Mouse (Mus musculus) embryonic facial prominence, embryonic 15.5 days (tissue): ENCODE results near the gene Zc3h18. TPM values are rescaled to one million over a fixed set of nuclear protein-coding genes. Genes with fewer than 3 reads are reported as not detected.

Experiments used
- ATAC-seq: fragments of 200-750 bp; cut with Nextera tagmentation; 2 replicates; pipeline ENCODE4 v1.8.0; 2017; ENCODE audit warnings: low read depth, moderate TSS enrichment; ENCODE audit not compliant: insufficient number of reproducible peaks, low FRiP score, low TSS enrichment
- H3K27ac ChIP-seq: fragments of 300-500 bp; sonication (generic); replicated peaks from 2 replicates; pipeline ENCODE4 v1.5.1; 2015; ENCODE audit warnings: mild to moderate bottlenecking, inconsistent platforms
- H3K27me3 ChIP-seq: fragments of 300-500 bp; sonication (generic); 2 replicates; pipeline ENCODE4 v1.6.1; 2015; ENCODE audit warnings: inconsistent platforms
- H3K36me3 ChIP-seq: fragments of 300-500 bp; sonication (generic); 2 replicates; pipeline ENCODE4 v1.6.1; 2015; ENCODE audit warnings: mild to moderate bottlenecking, inconsistent platforms
- H3K4me1 ChIP-seq: fragments of 300-500 bp; sonication (generic); 2 replicates; pipeline ENCODE4 v1.6.1; 2015; ENCODE audit warnings: inconsistent platforms
- H3K4me2 ChIP-seq: fragments of 300-500 bp; sonication (generic); replicated peaks from 2 replicates; pipeline ENCODE4 v1.6.1; 2015; ENCODE audit warnings: mild to moderate bottlenecking, inconsistent platforms
- H3K4me3 ChIP-seq: fragments of 300-500 bp; sonication (generic); replicated peaks from 2 replicates; pipeline ENCODE4 v1.5.1; 2015; ENCODE audit warnings: mild to moderate bottlenecking, inconsistent platforms
- H3K9ac ChIP-seq: fragments of 300-500 bp; sonication (generic); 2 replicates; pipeline ENCODE4 v1.6.1; 2015; ENCODE audit warnings: inconsistent platforms
- H3K9me3 ChIP-seq: fragments of 300-500 bp; sonication (generic); replicated peaks from 2 replicates; pipeline ENCODE4 v1.6.1; 2016; ENCODE audit warnings: inconsistent platforms
- WGBS: fragments of 180-500 bp; shearing (Covaris S2); methylation state at CpG from one replicate; pipeline ENCODE4 v1.1.7; 2015; 5-methylcytosine and 5-hydroxymethylcytosine counted together
- polyA plus RNA-seq: library from polyadenylated mRNA; unstranded; fragments of >200 nt; fragmentation: Nextera tagmentation; extraction: Ambion mirVana; gene quantifications from 2 replicates; pipeline ENCODE4 v1.2.1, GENCODE M21; 2015

Zc3h18 gene
- polyA plus RNA-seq, 1 experiment from 2014 or later = 49.7 TPM

- peak overlapping the region; percentile 52 for H3K4me3 ChIP-seq
- peak overlapping the region; percentile 21 for H3K9ac ChIP-seq
- peaks cover 10% of the 10 kb centered on the region; the same call in 1 of the 2 replicates for H3K36me3 ChIP-seq
- H3K9me3 ChIP-seq = no peaks in the 10 kb centered on the region
- H3K4me2 ChIP-seq = peak overlapping the region; percentile 90
- H3K27me3 ChIP-seq = peaks cover 52% of the 10 kb centered on the region
- ATAC-seq = peak; percentile 64; the same call in 1 of the 2 replicates
- WGBS = 6% methylated on average over 79 of the region's 81 CpGs
- H3K27ac ChIP-seq = no peak overlapping the region
- peaks cover 19% of the 10 kb centered on the region for H3K4me1 ChIP-seq
Measured at GRCm38 (mm10) chr8:122336251-122336910, 40.0 kb upstream of the Zc3h18 start.

- no peak overlapping the region for H3K9ac ChIP-seq
- H3K9me3 ChIP-seq = no peaks in the 10 kb centered on the region
- 52% methylated on average over 6 of the region's 6 CpGs for WGBS
- no peak overlapping the region for H3K4me2 ChIP-seq
- H3K27ac ChIP-seq = no peak overlapping the region
- ATAC-seq = no peak
- peaks cover 41% of the 10 kb centered on the region for H3K4me1 ChIP-seq
- peaks cover 57% of the 10 kb centered on the region for H3K27me3 ChIP-seq
- peaks cover 10% of the 10 kb centered on the region; the same call in 1 of the 2 replicates for H3K36me3 ChIP-seq
- no peak overlapping the region for H3K4me3 ChIP-seq
Measured at GRCm38 (mm10) chr8:122338852-122339251, 37.6 kb upstream of the Zc3h18 start.

DNA sequence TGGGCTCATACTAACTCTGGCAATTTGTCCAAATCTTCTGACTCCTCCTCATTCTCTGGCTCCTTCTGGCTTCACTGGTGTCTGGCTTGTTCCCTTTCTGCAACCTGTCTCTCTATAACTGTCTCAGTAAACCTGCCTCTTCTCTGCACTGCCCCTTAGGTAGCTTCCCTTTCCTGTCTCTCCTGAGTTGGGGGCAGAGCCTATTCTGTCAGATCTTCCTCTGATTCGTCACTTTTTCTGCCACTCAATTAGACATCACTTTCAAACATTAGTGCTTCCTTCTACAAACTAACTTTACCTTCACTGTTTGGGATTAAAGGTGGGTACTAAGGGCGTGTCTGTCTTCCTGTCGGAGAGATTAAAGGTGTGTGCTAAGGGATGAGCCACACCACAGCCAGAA, 35.6 kb upstream of the Zc3h18 start:
- Histone ChIP-seq H3K27me3 (peaks cover 41% of the 10 kb centered on the region), H3K27ac (no peak overlapping the region), H3K9me3 (no peaks in the 10 kb centered on the region), H3K36me3 (no peaks in the 10 kb centered on the region), H3K4me1 (peaks cover 49% of the 10 kb centered on the region), H3K4me3 (no peak overlapping the region), H3K4me2 (no peak overlapping the region), H3K9ac (no peak overlapping the region)
- ATAC-seq = no peak
- WGBS = 85% methylated on average over 3 of the region's 3 CpGs

- no peak overlapping the region for H3K4me2 ChIP-seq
- peaks cover 32% of the 10 kb centered on the region for H3K27me3 ChIP-seq
- H3K9me3 ChIP-seq = no peaks in the 10 kb centered on the region
- no peaks in the 10 kb centered on the region for H3K36me3 ChIP-seq
- peaks cover 39% of the 10 kb centered on the region for H3K4me1 ChIP-seq
- WGBS = 83% methylated on average over 6 of the region's 6 CpGs
- H3K27ac ChIP-seq = no peak overlapping the region
- ATAC-seq = no peak
- no peak overlapping the region for H3K4me3 ChIP-seq
- no peak overlapping the region for H3K9ac ChIP-seq
Measured at GRCm38 (mm10) chr8:122341790-122342189, 34.6 kb upstream of the Zc3h18 start.

DNA sequence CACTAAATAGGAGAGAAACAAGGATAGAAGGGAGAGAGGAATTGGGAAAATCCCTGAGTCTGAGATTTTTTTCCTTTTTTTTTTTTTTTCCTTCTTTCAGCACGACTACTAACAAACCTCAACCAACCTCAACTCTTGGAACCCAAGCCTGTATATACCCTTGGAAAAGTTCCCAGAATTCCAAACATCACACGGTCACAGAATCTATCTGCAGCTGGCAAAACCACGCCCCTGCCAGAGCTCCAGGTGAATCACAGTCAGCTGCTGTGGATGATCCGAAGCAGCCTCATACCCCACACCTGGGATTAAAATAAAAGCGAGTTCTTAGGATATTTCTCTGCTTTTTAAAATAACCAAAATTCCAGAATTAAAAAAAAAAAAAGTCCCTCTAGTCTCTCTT, 34.0 kb upstream of the Zc3h18 start:
- Histone ChIP-seq H3K36me3 (no peaks in the 10 kb centered on the region), H3K27me3 (peaks cover 29% of the 10 kb centered on the region), H3K9me3 (no peaks in the 10 kb centered on the region), H3K4me1 (peaks cover 36% of the 10 kb centered on the region), H3K27ac (no peak overlapping the region), H3K4me3 (no peak overlapping the region), H3K9ac (no peak overlapping the region), H3K4me2 (no peak overlapping the region)
- 17% methylated on average over 5 of the region's 5 CpGs for WGBS
- ATAC-seq = no peak

DNA sequence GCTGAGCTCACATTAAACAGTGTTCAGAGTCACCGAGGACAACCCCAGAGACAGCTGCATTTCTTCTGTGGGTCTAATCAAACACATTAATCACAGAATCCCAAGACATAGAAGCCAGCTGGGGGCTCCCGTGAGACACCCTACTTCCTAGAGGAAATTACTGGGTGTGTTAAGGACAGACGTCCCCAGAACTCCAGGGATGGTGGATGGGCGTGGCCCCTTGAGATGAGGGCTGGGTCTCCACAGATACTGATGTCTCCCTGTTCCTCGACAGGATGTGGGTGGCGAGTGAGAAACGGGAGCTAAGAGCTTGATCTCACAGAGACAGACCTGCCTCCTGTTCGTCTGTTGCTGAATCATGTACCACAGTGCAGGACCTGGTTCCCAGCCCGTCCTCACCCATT, 33.6 kb upstream of the Zc3h18 start:
- H3K4me3 ChIP-seq = peak overlapping the region; percentile 31
- H3K27me3 ChIP-seq = peaks cover 24% of the 10 kb centered on the region

GRCm38 (mm10) chr8:122343341-122343740, 33.1 kb upstream of the Zc3h18 start:
- Histone ChIP-seq H3K9me3 (no peaks in the 10 kb centered on the region), H3K27me3 (peaks cover 19% of the 10 kb centered on the region), H3K4me3 (peak overlapping the region; percentile 31), H3K36me3 (no peaks in the 10 kb centered on the region), H3K27ac (peak overlapping the region; percentile 51), H3K9ac (no peak overlapping the region), H3K4me2 (peak overlapping the region; percentile 51), H3K4me1 (peaks cover 38% of the 10 kb centered on the region)
- WGBS = 5% methylated on average over 11 of the region's 11 CpGs
- peak; percentile 17; the same call in 1 of the 2 replicates for ATAC-seq

More for the DNA sequence above, 33.6 kb upstream of the Zc3h18 start:
- Histone ChIP-seq H3K9me3 (no peaks in the 10 kb centered on the region), H3K4me2 (peak overlapping the region; percentile 51), H3K9ac (no peak overlapping the region), H3K36me3 (no peaks in the 10 kb centered on the region), H3K27ac (peak overlapping the region; percentile 51), H3K4me1 (peaks cover 38% of the 10 kb centered on the region)
- ATAC-seq = no peak
- 2% methylated on average over 9 of the region's 9 CpGs for WGBS

GRCm38 (mm10) chr8:122343758-122344157, 32.7 kb upstream of the Zc3h18 start:
- Histone ChIP-seq H3K9me3 (no peaks in the 10 kb centered on the region), H3K27ac (peak overlapping the region; percentile 51), H3K36me3 (no peaks in the 10 kb centered on the region), H3K4me3 (peak overlapping the region; percentile 31), H3K9ac (no peak overlapping the region), H3K4me1 (peaks cover 38% of the 10 kb centered on the region), H3K27me3 (peaks cover 16% of the 10 kb centered on the region; the same call in 1 of the 2 replicates), H3K4me2 (peak overlapping the region; percentile 51)
- WGBS = under 1% methylated on average over 14 of the region's 14 CpGs
- ATAC-seq = 0 out of 2 replicates have a peak, but pooled peaks have one; percentile 27

- WGBS = 2% methylated on average over 2 of the region's 5 CpGs
- Histone ChIP-seq H3K27ac (no peak overlapping the region), H3K27me3 (peaks cover 11% of the 10 kb centered on the region; the same call in 1 of the 2 replicates), H3K9me3 (no peaks in the 10 kb centered on the region), H3K36me3 (no peaks in the 10 kb centered on the region), H3K4me3 (no peak overlapping the region), H3K4me2 (no peak overlapping the region), H3K4me1 (peaks cover 40% of the 10 kb centered on the region), H3K9ac (no peak overlapping the region)
- peak; percentile 55; the same call in 1 of the 2 replicates for ATAC-seq
Measured at GRCm38 (mm10) chr8:122344219-122344618, 32.2 kb upstream of the Zc3h18 start.

DNA sequence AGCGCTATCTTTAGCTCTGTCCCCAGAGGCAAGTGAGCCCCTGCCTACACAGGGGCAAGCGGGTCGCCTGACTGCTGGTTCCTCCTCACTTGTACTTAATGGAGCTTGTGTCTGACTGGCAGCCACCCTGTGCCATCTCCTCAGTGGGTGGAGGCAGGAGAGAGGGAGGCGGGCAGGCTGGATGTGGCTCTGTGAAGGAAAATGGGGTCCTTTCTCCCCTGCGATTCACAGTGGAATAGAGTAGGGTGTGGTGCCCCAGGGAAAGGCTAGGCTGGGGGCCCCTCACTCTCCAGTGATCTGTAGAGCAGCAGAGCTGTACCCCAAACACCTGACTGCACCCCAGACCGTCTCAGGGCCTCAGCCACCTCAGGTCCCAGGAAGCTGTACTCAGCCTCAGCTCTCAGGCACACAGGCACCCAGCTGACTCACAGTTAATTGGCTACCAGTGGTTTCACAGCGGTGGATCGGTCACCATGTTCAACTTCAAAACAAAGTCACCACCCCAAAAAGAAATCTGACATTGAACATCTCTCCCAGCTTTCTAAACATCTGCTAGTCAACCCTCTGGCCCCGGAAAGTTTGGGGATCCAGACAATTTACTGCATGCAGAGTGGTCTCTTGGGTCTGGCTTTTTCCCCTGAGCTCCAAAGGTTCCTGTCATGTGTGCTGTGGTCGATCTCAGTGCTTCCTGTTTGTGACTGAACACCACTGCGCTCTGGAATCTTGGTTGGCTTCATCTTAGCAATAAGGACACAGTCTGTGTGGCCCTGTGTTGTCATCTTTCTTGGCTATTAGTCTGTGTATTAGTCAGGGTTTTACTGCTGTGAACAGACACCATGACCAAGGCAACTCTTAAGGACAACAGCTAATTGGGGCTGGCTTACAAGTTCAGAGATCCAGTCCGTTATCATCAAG, 31.0 kb upstream of the Zc3h18 start:
- no peak for ATAC-seq
- Histone ChIP-seq H3K4me2 (no peak overlapping the region), H3K4me3 (no peak overlapping the region), H3K4me1 (peaks cover 47% of the 10 kb centered on the region), H3K27ac (no peak overlapping the region), H3K9me3 (no peaks in the 10 kb centered on the region), H3K27me3 (peaks cover 11% of the 10 kb centered on the region; the same call in 1 of the 2 replicates), H3K9ac (no peak overlapping the region), H3K36me3 (no peaks in the 10 kb centered on the region)
- WGBS = 37% methylated on average over 12 of the region's 12 CpGs
